Mouse (Mus musculus) lung, embryonic 15.5 days (tissue): ENCODE data around the gene Tiam2. TPM values are rescaled to one million over a fixed set of nuclear protein-coding genes. Genes with fewer than 3 reads are reported as not detected.

Source experiments
- ATAC-seq: fragments of 200-750 bp; cut with Nextera tagmentation; 2 replicates; pipeline ENCODE4 v1.8.0; 2017; ENCODE audit warnings: moderate number of reproducible peaks, borderline replicate concordance; ENCODE audit not compliant: low FRiP score, low TSS enrichment; ENCODE audit errors: extremely low read depth
- H3K27ac ChIP-seq: fragments of 300-500 bp; sonication (generic); 2 replicates; pipeline ENCODE4 v1.5.1; 2015; ENCODE audit warnings: moderate library complexity, mild to moderate bottlenecking, inconsistent platforms
- H3K27me3 ChIP-seq: fragments of 300-500 bp; sonication (generic); 2 replicates; pipeline ENCODE4 v1.6.1; 2015; ENCODE audit warnings: inconsistent platforms
- H3K36me3 ChIP-seq: fragments of 300-500 bp; sonication (generic); 2 replicates; pipeline ENCODE4 v1.6.1; 2015; ENCODE audit warnings: inconsistent platforms
- H3K4me1 ChIP-seq: fragments of 300-500 bp; sonication (generic); 2 replicates; pipeline ENCODE4 v1.6.1; 2015; ENCODE audit warnings: inconsistent platforms
- H3K4me2 ChIP-seq: fragments of 300-500 bp; sonication (generic); 2 replicates; pipeline ENCODE4 v1.6.1; 2015; ENCODE audit warnings: inconsistent platforms, mild to moderate bottlenecking, moderate library complexity
- H3K4me3 ChIP-seq: fragments of 300-500 bp; sonication (generic); 2 replicates; pipeline ENCODE4 v1.5.1; 2015; ENCODE audit warnings: mild to moderate bottlenecking, inconsistent platforms
- H3K9ac ChIP-seq: fragments of 300-500 bp; sonication (generic); 2 replicates; pipeline ENCODE4 v1.6.1; 2015; ENCODE audit warnings: inconsistent platforms
- H3K9me3 ChIP-seq: fragments of 300-500 bp; sonication (generic); 2 replicates; pipeline ENCODE4 v1.6.1; 2016; ENCODE audit warnings: inconsistent platforms
- WGBS: fragments of 180-500 bp; shearing (Covaris S2); methylation state at CpG from one replicate; pipeline ENCODE4 v1.1.7; 2015; 5-methylcytosine and 5-hydroxymethylcytosine counted together
- polyA plus RNA-seq: library from polyadenylated mRNA; unstranded; fragments of >200 nt; fragmentation: Nextera tagmentation; extraction: Ambion mirVana; gene quantifications from 2 replicates; pipeline ENCODE4 v1.2.1, GENCODE M21; 2015

Gene Tiam2
- polyA plus RNA-seq, 1 experiment from 2014 or later: 5.4 TPM

- Histone ChIP-seq H3K27me3 (no peaks in the 10 kb centered on the region), H3K36me3 (no peaks in the 10 kb centered on the region), H3K9me3 (no peaks in the 10 kb centered on the region), H3K4me2 (peak within 1 kb of the TSS; percentile 66), H3K4me1 (peaks cover 7% of the 10 kb centered on the region; the same call in 1 of the 2 replicates), H3K9ac (peak within 1 kb of the TSS; percentile 49), H3K27ac (peak within 1 kb of the TSS; percentile 90), H3K4me3 (peak within 1 kb of the TSS; percentile 75)
- ATAC-seq: peak; percentile 99
- 1% methylated on average over 60 of the region's 60 CpGs for whole genome bisulfite sequencing
Observed at GRCm38 (mm10) chr17:3557331-3558311, 231.2 kb downstream of the Tiam2 start, which contains the start of gene Tfb1m. Gene Tfb1m, minus strand, starts transcription at chr17:3557781.

GRCm38 (mm10) chr17:3558356-3558870 is 232.0 kb downstream of the Tiam2 start:
- WGBS: 72% methylated on average over 9 of the region's 9 CpGs
- H3K4me3 ChIP-seq: peak overlapping the region; percentile 75
- H3K4me2 ChIP-seq: peak overlapping the region; percentile 66
- peak overlapping the region; percentile 90 for H3K27ac ChIP-seq
- no peaks in the 10 kb centered on the region for H3K36me3 ChIP-seq
- 0 out of 2 replicates have a peak overlapping the region, but pooled peaks have one; percentile 33 for H3K9ac ChIP-seq
- peaks cover 7% of the 10 kb centered on the region; the same call in 1 of the 2 replicates for H3K4me1 ChIP-seq
- no peaks in the 10 kb centered on the region for H3K27me3 ChIP-seq
- no peaks in the 10 kb centered on the region for H3K9me3 ChIP-seq
- ATAC-seq: no peak

GRCm38 (mm10) chr17:3560534-3560933 is 234.2 kb downstream of the Tiam2 start:
- Histone ChIP-seq H3K4me2 (no peak overlapping the region), H3K4me3 (no peak overlapping the region), H3K4me1 (peaks cover 7% of the 10 kb centered on the region; the same call in 1 of the 2 replicates), H3K9ac (no peak overlapping the region), H3K27ac (no peak overlapping the region), H3K27me3 (no peaks in the 10 kb centered on the region), H3K36me3 (no peaks in the 10 kb centered on the region), H3K9me3 (no peaks in the 10 kb centered on the region)
- no peak for ATAC-seq
- 71% methylated on average over 3 of the region's 3 CpGs for WGBS

GRCm38 (mm10) chr17:3562405-3562804 is 236.0 kb downstream of the Tiam2 start:
- no peak for ATAC-seq
- no peaks in the 10 kb centered on the region for H3K9me3 ChIP-seq
- H3K4me2 ChIP-seq: no peak overlapping the region
- H3K27ac ChIP-seq: no peak overlapping the region
- no peaks in the 10 kb centered on the region for H3K27me3 ChIP-seq
- H3K9ac ChIP-seq: no peak overlapping the region
- H3K36me3 ChIP-seq: no peaks in the 10 kb centered on the region
- no peak overlapping the region for H3K4me3 ChIP-seq
- WGBS: 51% methylated on average over 8 of the region's 8 CpGs
- H3K4me1 ChIP-seq: no peaks in the 10 kb centered on the region

- no peak for ATAC-seq
- H3K4me3 ChIP-seq: no peak overlapping the region; the same call in 1 of the 2 replicates
- no peaks in the 10 kb centered on the region for H3K9me3 ChIP-seq
- no peaks in the 10 kb centered on the region for H3K36me3 ChIP-seq
- no peak overlapping the region for H3K9ac ChIP-seq
- H3K4me1 ChIP-seq: no peaks in the 10 kb centered on the region; the same call in 1 of the 2 replicates
- no peaks in the 10 kb centered on the region for H3K27me3 ChIP-seq
- peak overlapping the region; percentile 48 for H3K4me2 ChIP-seq
- under 1% methylated on average over 12 of the region's 12 CpGs for WGBS
- H3K27ac ChIP-seq: no peak overlapping the region
Observed at GRCm38 (mm10) chr17:3570876-3571275, 244.5 kb downstream of the Tiam2 start.

Other genes starting within 250 kb of the Tiam2 start
- gene Scaf8, start 211.6 kb upstream of the Tiam2 start, polyA plus RNA-seq: 18.4 and 19.4 TPM in 2 replicates
- gene Cldn20, start 206.0 kb downstream of the Tiam2 start, polyA plus RNA-seq: 0.32 TPM in 1 of 2 replicates, not detected in the other
- gene Tfb1m, start 231.2 kb downstream of the Tiam2 start, polyA plus RNA-seq: 13.6 and 13.7 TPM in 2 replicates